Mouse (Mus musculus): ENCODE results near the gene Large2. TPM values are rescaled to one million over a fixed set of nuclear protein-coding genes. Genes with fewer than 3 reads are reported as not detected.
"Not testable (repeated sequence)": the region's sequence is repeated elsewhere in the genome, so short reads cannot be mapped to it uniquely, and the experiment has no call there.

Gene Large2
- polyA plus RNA-seq, 1 experiment from 2014 or later: 1.5 TPM

DNA sequence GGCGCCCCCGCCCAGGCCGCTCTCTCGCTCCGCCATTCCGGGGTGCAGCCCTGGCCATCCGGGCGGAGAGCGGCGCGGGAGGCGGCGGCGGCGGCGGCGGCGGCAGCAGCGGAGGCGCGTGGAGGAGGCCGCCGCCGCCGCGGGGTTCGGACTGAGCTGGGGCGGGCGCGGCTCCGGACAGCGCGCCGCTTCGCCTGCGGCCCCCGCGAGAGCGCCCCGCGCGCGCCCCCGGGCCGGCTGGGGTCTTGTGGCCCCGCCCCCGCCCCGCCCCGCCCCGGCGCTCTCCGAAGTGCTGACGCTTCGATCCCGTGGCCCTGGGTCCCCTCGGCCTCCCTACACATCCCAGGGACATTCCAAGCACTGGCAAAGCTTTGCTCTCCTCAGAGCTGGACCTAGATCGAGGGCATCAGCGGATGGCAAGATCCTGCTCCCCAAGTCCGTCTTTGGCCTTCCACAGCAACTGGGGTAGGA is 26.5 kb upstream of the Large2 start, which contains the start of gene Mapk8ip1:
Mapk8ip1 (minus strand) TSS at position 173 of the 471 bp plus-strand sequence.
- H3K4me2 ChIP-seq: peak within 1 kb of the TSS; percentile 67
- WGBS: 1% methylated on average over 37 of the region's 59 CpGs
- peak within 1 kb of the TSS; percentile 82 for H3K27ac ChIP-seq
- ATAC-seq (replicated peaks): peak; percentile 63
- no peaks in the 10 kb centered on the region for H3K27me3 ChIP-seq (replicated peaks)
- H3K9me3 ChIP-seq: no peaks in the 10 kb centered on the region
- peaks cover 30% of the 10 kb centered on the region for H3K4me1 ChIP-seq
- H3K4me3 ChIP-seq: peak within 1 kb of the TSS; percentile 83
- peak within 1 kb of the TSS; percentile 95 for H3K9ac ChIP-seq
- peaks cover 15% of the 10 kb centered on the region; the same call in 1 of the 2 replicates for H3K36me3 ChIP-seq (replicated peaks)

DNA sequence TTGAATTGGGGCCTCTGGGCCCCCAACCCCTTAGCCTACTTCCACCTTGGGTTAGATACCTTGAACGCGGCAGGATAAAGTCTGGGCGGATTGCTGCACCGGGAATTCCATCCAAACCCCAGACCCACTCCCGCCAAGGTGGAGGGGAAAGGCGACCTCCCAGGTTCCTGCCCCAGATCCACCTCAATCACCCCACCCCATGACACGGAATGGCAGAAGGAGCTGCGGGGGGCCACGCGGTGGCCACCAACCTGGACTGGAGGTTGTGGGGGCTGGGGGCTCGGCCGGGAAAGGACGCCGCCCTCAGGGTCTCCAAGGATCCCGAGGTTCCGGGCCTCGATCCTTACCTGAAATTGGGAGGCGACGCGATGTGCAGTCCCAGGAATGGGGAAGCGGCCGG is 26.0 kb upstream of the Large2 start:
- Histone ChIP-seq H3K27ac (peak overlapping the region; percentile 82), H3K9ac (peak overlapping the region; percentile 95), H3K4me3 (peak overlapping the region; percentile 83), H3K27me3 (replicated peaks) (no peaks in the 10 kb centered on the region), H3K36me3 (replicated peaks) (peaks cover 12% of the 10 kb centered on the region; the same call in 1 of the 2 replicates), H3K4me1 (peaks cover 30% of the 10 kb centered on the region), H3K9me3 (no peaks in the 10 kb centered on the region), H3K4me2 (peak overlapping the region; percentile 67)
- WGBS: 2% methylated on average over 20 of the region's 22 CpGs
- ATAC-seq (replicated peaks): peak; percentile 19

DNA sequence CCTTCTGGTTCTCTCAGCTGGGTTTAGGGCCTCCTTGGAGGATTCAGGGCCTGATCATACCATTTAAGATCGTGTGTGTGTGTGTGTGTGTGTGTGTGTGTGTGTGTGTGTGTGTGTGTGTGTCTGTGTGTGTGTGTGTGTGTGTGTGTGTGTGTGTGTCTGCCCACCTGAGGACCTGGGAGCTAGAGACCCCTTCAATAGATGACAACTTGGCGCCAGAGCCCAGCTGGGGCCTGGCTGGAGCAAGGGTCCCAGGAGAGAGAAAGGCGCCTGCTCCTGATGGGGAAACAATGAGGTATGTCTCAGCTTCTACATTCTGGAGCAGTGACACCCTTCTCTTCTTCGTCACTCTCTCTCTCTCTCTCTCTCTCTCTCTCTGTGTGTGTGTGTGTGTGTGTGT is 25.2 kb upstream of the Large2 start:
- H3K36me3 ChIP-seq (replicated peaks); H3K9me3 ChIP-seq; H3K27me3 ChIP-seq (replicated peaks); ATAC-seq (replicated peaks): not testable (repeated sequence)
- Histone ChIP-seq H3K4me3 (peak overlapping the region; percentile 83), H3K9ac (peak overlapping the region; percentile 95; the same call in 1 of the 2 replicates), H3K4me2 (peak overlapping the region; percentile 67), H3K27ac (0 out of 2 replicates have a peak overlapping the region, but pooled peaks have one; percentile 50), H3K4me1 (peaks cover 30% of the 10 kb centered on the region)
- 34% methylated on average over 4 of the region's 4 CpGs for WGBS

DNA sequence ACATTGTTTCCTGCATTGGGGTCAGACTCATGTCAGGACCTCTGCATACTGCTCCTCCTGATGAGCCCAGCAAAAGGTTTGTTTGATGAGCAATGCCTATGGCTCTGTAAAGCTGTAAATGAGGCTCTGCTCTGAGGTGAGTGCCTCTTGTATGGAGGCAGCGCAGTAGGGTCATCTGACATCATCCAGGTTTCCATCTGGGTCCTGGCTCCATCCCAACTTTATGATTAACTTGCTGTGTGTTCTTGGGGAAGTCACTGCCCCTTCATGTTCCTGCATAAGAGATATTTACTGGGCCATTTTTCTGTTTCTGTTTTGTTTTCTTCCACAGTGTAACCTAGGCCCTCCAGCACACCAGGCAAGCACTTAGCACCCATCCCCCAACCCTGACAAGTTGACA is 22.8 kb upstream of the Large2 start:
- ATAC-seq (replicated peaks): no peak
- Histone ChIP-seq H3K4me2 (no peak overlapping the region), H3K27me3 (replicated peaks) (no peaks in the 10 kb centered on the region), H3K9me3 (no peaks in the 10 kb centered on the region), H3K9ac (0 out of 2 replicates have a peak overlapping the region, but pooled peaks have one; percentile 12), H3K4me3 (no peak overlapping the region), H3K27ac (no peak overlapping the region), H3K36me3 (replicated peaks) (no peaks in the 10 kb centered on the region), H3K4me1 (peaks cover 41% of the 10 kb centered on the region)
- 85% methylated on average over 1 of the region's 1 CpGs for WGBS

DNA sequence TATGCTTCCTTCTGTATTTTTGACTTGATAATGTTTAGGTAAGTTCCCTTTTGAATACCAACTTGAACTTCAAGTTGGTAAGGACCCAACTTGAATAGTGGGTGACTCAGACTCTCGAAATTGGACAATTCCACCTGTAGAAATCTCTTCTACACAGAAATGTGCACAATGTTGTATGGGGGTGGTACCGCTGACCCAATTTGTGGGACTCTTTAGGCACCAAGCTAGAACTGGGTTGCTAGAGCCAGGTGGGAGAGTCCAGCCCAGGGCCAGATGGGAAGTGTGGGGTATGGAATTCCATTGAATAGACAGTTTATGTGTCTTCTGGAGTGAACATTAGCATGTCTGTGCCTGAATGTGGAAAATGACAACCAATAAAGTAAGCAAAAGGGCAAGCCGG is 20.9 kb upstream of the Large2 start:
- H3K27me3 ChIP-seq (replicated peaks): no peaks in the 10 kb centered on the region
- WGBS: 92% methylated on average over 3 of the region's 3 CpGs
- ATAC-seq (replicated peaks): no peak
- H3K4me2 ChIP-seq: no peak overlapping the region
- H3K9ac ChIP-seq: no peak overlapping the region
- no peaks in the 10 kb centered on the region for H3K9me3 ChIP-seq
- H3K4me1 ChIP-seq: peaks cover 55% of the 10 kb centered on the region
- no peaks in the 10 kb centered on the region for H3K36me3 ChIP-seq (replicated peaks)
- H3K4me3 ChIP-seq: no peak overlapping the region
- no peak overlapping the region for H3K27ac ChIP-seq

DNA sequence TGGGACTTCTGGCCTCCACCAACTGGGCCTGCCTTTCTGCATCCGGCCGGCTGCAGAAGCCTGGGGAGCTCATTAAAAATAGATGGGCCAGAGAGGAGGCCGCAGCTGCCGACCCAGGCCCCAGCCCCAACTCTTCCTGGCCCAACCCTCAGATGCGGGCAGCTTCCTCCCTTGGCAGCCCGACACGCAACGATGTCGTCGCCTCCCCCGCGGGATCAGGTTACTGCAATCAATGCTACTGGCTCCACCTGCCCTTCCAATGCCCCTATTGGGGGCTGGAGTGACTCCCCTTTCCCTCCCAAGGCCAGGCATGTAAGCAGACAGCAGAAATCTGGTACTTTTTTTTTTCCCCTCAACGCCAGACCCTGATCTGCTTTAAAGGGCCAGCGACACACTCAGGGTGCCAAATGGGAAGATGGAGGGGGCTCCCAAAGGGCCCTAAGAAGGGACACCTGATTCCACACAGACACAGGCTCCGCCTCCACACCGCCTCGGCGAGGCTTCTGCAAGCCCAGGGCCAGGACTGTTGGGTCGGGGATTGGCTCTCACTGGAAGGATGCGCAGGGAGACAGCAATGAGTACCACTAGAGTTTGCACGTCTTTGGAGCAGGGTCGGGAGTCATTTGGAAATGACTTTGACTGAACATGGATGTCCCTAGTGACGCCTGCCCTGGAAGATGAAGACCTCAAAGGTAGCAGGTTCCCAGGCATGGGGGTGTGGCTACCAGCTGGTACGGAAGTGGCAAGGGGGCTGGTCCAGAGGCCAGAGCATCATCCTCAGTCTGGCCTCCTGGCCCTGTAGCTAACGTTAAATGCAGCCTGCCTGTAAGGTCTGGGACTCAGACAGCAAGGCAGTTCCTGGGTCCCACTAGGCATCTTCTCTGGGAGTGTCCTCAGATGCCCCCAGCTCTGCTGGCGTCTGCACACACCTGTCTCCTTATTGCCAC is 17.9 kb upstream of the Large2 start:
- no peak for ATAC-seq (replicated peaks)
- H3K4me1 ChIP-seq: peaks cover 55% of the 10 kb centered on the region
- H3K27me3 ChIP-seq (replicated peaks): no peaks in the 10 kb centered on the region

DNA sequence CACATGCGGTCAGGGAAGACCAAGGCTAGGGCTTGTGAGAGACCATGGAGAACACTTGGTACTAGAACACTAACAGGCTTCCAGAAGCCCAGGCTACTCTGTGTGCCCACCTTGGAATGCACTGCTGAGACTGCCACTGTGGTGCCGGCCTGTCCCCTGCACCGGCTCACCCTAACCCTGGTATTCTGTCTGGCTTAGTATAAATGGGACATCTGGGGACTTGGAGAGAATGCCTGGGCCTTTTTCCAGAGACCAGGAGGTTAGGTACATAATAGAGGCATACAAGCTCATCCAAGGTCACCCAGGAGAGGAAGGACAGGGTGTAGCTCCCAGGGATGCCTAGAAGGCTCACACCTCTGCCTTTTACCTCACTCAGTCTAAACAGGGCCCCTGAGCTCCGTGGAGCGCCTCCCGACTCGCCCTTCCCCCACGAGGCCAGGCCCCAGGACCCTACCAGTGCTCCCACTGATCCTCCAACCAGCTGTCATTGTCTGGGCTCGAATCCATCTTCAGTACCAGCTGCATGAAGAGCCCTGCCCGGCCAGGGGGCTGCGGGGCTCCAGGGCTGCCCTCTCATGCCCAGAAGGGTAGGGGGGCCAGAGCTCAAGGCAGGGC is 17.1 kb upstream of the Large2 start:
- peak overlapping the region; percentile 77 for H3K27ac ChIP-seq
- no peaks in the 10 kb centered on the region for H3K27me3 ChIP-seq (replicated peaks)
- H3K36me3 ChIP-seq (replicated peaks): peaks cover 3% of the 10 kb centered on the region; the same call in 1 of the 2 replicates
- H3K9me3 ChIP-seq: no peaks in the 10 kb centered on the region
- peak overlapping the region; percentile 33 for H3K4me3 ChIP-seq
- 18% methylated on average over 11 of the region's 11 CpGs for WGBS
- peak overlapping the region; percentile 57 for H3K4me2 ChIP-seq
- H3K4me1 ChIP-seq: peaks cover 60% of the 10 kb centered on the region
- no peak for ATAC-seq (replicated peaks)
- H3K9ac ChIP-seq: peak overlapping the region; percentile 50

More for the DNA sequence above, 17.9 kb upstream of the Large2 start:
- WGBS: 6% methylated on average over 26 of the region's 26 CpGs
- H3K9me3 ChIP-seq: no peaks in the 10 kb centered on the region
- peak overlapping the region; percentile 57 for H3K4me2 ChIP-seq
- peak overlapping the region; percentile 50 for H3K9ac ChIP-seq
- no peaks in the 10 kb centered on the region for H3K36me3 ChIP-seq (replicated peaks)
- H3K27ac ChIP-seq: peak overlapping the region; percentile 77
- H3K4me3 ChIP-seq: peak overlapping the region; percentile 33

DNA sequence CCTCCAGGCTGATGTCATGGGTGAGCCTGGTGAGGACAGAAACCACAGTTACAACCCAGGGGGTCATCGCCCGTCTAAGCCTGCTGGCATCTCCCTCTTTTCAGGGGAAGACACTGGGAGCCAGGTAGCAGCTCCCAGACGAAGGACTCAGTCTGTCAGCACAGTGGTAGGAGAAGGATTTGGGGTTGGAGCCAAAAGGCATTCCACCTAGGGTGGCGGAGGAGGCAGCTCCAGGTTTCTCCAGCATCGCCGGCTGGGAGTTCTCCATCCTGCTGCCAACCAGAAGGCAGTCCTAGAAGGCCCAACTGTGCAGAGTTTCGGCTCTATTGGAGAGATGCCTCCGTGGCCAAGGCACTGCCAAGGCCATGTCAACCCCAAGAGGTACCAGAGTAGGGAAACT is 16.4 kb upstream of the Large2 start:
- no peak overlapping the region for H3K27ac ChIP-seq
- H3K9ac ChIP-seq: no peak overlapping the region
- H3K36me3 ChIP-seq (replicated peaks): peaks cover 9% of the 10 kb centered on the region
- H3K4me1 ChIP-seq: peaks cover 60% of the 10 kb centered on the region
- H3K27me3 ChIP-seq (replicated peaks): no peaks in the 10 kb centered on the region
- peak overlapping the region; percentile 57; the same call in 1 of the 2 replicates for H3K4me2 ChIP-seq
- ATAC-seq (replicated peaks): no peak
- 86% methylated on average over 8 of the region's 8 CpGs for WGBS
- no peaks in the 10 kb centered on the region for H3K9me3 ChIP-seq
- H3K4me3 ChIP-seq: no peak overlapping the region

DNA sequence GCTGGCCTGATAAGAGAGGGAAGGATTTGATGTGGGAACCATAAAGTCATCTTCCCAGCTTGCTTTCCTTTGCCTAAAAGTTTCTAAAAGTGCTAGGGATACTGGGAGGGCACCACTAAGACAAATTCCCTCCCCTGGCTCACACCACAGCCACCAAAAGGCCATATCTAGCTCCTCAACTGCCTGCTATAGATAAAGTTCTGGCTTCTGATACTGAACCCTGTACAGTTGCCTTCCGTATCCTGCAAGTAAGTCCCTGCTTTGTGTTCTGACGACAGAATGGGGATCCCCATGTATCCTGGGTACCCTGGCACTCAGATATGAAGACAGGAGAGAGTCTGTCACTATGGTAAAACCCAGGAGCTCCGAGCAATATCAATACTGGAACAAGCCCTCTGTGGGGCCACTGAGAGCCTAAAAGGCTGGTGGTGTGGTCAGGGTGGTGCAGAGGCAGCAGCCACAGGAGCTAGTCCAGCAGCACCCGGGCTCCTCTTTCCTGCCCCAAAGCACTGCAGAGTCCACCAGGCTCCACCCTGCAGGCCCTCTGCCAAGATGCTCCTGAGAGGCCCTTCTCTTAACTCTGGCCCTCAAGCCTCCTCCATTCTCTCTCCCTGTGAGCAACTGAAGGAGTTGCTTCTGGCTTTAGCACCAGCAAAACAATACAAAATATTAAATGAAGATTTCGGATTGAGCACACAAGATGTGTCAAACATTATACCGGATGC is 15.7 kb upstream of the Large2 start:
- Histone ChIP-seq H3K4me2 (0 out of 2 replicates have a peak overlapping the region, but pooled peaks have one; percentile 65), H3K36me3 (replicated peaks) (peaks cover 16% of the 10 kb centered on the region), H3K9me3 (no peaks in the 10 kb centered on the region), H3K4me1 (peaks cover 60% of the 10 kb centered on the region), H3K27me3 (replicated peaks) (no peaks in the 10 kb centered on the region), H3K27ac (peak overlapping the region; percentile 90), H3K4me3 (peak overlapping the region; percentile 61; the same call in 1 of the 2 replicates), H3K9ac (no peak overlapping the region)
- 76% methylated on average over 6 of the region's 6 CpGs for WGBS
- ATAC-seq (replicated peaks): no peak

DNA sequence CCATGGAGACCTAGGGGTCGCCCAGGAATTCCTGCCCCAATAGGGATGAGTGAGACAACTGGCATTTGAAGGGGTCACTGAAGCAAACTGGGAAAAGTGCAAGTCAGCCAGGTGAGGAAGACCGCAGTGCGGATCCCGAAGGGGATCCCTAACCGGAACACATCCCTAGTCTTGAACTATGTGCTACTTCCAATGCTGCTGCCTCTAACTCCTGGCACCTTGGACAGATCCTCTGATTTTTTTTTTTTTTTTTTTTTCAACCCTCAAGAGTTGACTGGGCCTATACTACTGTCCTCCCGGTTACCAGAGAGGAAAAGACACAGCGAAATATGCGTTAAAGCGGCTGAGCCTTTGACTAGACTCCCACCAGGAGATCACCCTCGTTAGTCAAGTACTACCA is 15.0 kb upstream of the Large2 start:
- no peaks in the 10 kb centered on the region for H3K27me3 ChIP-seq (replicated peaks)
- WGBS: 1% methylated on average over 10 of the region's 10 CpGs
- no peak; the same call in 1 of the 2 replicates for ATAC-seq (replicated peaks)
- H3K4me3 ChIP-seq: peak overlapping the region; percentile 61
- H3K4me2 ChIP-seq: peak overlapping the region; percentile 65
- peaks cover 24% of the 10 kb centered on the region for H3K36me3 ChIP-seq (replicated peaks)
- H3K9ac ChIP-seq: peak overlapping the region; percentile 62; the same call in 1 of the 2 replicates
- H3K9me3 ChIP-seq: no peaks in the 10 kb centered on the region
- peak overlapping the region; percentile 90 for H3K27ac ChIP-seq
- peaks cover 60% of the 10 kb centered on the region for H3K4me1 ChIP-seq

DNA sequence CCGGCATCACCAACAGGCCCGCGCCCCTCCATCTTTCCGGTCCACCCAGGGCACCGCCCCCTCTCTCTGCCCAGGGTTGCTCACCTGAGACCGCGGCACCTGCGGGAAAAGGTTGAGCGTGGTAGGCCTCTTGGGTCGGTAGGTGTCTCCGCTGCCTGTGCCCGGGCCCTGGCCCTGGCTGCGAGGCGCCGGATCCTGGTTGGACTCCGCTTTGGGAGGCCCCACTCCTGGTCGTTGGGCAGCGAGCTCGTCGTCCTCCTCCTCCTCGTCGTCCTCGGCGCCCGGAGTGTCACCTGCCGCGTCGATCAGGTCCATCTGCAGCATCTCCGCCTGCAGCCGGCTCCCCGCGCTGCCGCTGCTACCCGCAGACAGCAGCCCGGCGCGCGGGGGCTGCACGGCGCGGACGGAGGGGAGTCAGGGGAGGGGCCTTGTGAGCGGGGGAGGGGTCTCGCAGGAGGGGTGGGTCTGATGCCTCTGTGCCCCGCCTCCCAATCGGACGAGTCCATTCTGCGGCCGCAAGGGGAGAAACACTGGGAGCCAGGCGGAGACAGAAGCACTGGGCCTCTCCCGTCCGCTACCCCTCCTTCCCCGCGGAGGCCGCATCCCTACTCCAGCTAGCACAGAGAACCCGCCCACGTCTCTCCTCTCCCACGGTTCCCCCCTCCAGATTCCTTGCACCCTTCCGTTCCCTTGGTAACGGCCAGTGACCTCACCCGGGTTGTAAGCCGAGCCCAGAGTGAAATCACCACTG is 14.4 kb upstream of the Large2 start:
- H3K36me3 ChIP-seq (replicated peaks): peaks cover 24% of the 10 kb centered on the region
- peaks cover 60% of the 10 kb centered on the region for H3K4me1 ChIP-seq
- no peaks in the 10 kb centered on the region for H3K27me3 ChIP-seq (replicated peaks)
- H3K9ac ChIP-seq: peak overlapping the region; percentile 62
- H3K27ac ChIP-seq: peak overlapping the region; percentile 90
- H3K4me2 ChIP-seq: peak overlapping the region; percentile 65
- no peaks in the 10 kb centered on the region for H3K9me3 ChIP-seq
- WGBS: under 1% methylated on average over 60 of the region's 62 CpGs
- peak; percentile 90 for ATAC-seq (replicated peaks)
- H3K4me3 ChIP-seq: peak overlapping the region; percentile 61

Measured in midbrain, embryonic 15.5 days (tissue).